ENCODE assay signal across 17 mouse cellular contexts in genomic region chr5:91368061-91368565, GRCm38 (mm10). TPM values are rescaled to one million over a fixed set of nuclear protein-coding genes. Genes with fewer than 3 reads are reported as not detected.
DNase-seq lines count a peak whose midpoint lies in the region; ATAC-seq and TF ChIP-seq lines count a peak whose summit lies in the region.
"Had no signal": no experiment of that assay in that cellular context is flagged by ENCODE, and none has a peak within 500 bp of the region (broad histone marks: within the 10 kb centered on the region; RNA-seq: fewer than 3 reads in every experiment).

No protein-coding gene starts in this region.

- no peaks in the 10 kb centered on the region for H3K27me3 ChIP-seq in midbrain, embryonic 14.5 days (ENCODE audit: control insufficient read depth, insufficient read depth, low read length)
- H3K27me3 ChIP-seq in midbrain, postnatal 0 days (ENCODE audit: insufficient read depth, low read length): no peaks in the 10 kb centered on the region
- H3K27me3 ChIP-seq: limb, embryonic 12.5 days; liver, embryonic 15.5 days had no signal

- H3K9ac ChIP-seq in midbrain, embryonic 14.5 days (replicated peaks; ENCODE audit: low read length): no peak overlapping the region
- no peak overlapping the region for H3K9ac ChIP-seq in midbrain, postnatal 0 days (replicated peaks; ENCODE audit: low read length, poor library complexity, severe bottlenecking)
- H3K9ac ChIP-seq: limb, embryonic 12.5 days; liver, embryonic 15.5 days had no signal

- peak; percentile 26 for DNase-seq in gastrocnemius, adult 2 months
- no peak for DNase-seq in gastrocnemius, postnatal 36 days
- peak; percentile 11 for DNase-seq in midbrain, embryonic 14.5 days
- no peak for DNase-seq in midbrain, postnatal 0 days (ENCODE audit: low spot score)
- peak; percentile 32 to 52 for DNase-seq in layer of hippocampus, adult 18-20 months (ENCODE audit: low spot score in 2 of 2)
- DNase-seq in layer of hippocampus, postnatal 14 days (ENCODE audit: low spot score in 2 of 2): peak; percentile 43 to 79
- DNase-seq in spleen, postnatal 4 days (ENCODE audit: low spot score in 2 of 2): no peak
- DNase-seq: adrenal gland, adult 8-10 months; heart, postnatal 14 days; kidney, adult 8-10 months; kidney, postnatal 4 days; thymus, adult 18-20 months had no signal

- 93% methylated on average over 13 of the region's 13 CpGs for WGBS in midbrain, embryonic 14.5 days
- 88% methylated on average over 13 of the region's 13 CpGs for WGBS in midbrain, postnatal 0 days

- no peak overlapping the region for H3K27ac ChIP-seq in gastrocnemius, adult 2 months
- no peak overlapping the region for H3K27ac ChIP-seq in midbrain, embryonic 14.5 days (replicated peaks; ENCODE audit: low read depth, low read length)
- no peak overlapping the region for H3K27ac ChIP-seq in midbrain, postnatal 0 days (ENCODE audit: low read depth, low read length)
- H3K27ac ChIP-seq: heart, embryonic 10.5 days; limb, embryonic 12.5 days; liver, embryonic 15.5 days had no signal

- no peak for ATAC-seq in midbrain, embryonic 14.5 days (ENCODE audit: low FRiP score, low TSS enrichment)
- ATAC-seq in midbrain, postnatal 0 days (ENCODE audit: low FRiP score): no peak
- ATAC-seq: CD4-positive, CD25-positive, alpha-beta regulatory T cell, adult 4 months had no signal

- H3K4me3 ChIP-seq in gastrocnemius, adult 2 months: peak overlapping the region; percentile 9; the same call in 1 of the 2 replicates
- no peak overlapping the region for H3K4me3 ChIP-seq in midbrain, embryonic 14.5 days (replicated peaks; ENCODE audit: low read depth, low read length)
- no peak overlapping the region for H3K4me3 ChIP-seq in midbrain, postnatal 0 days (ENCODE audit: low read depth, low read length)
- H3K4me3 ChIP-seq: heart, embryonic 10.5 days; limb, embryonic 12.5 days; liver, embryonic 15.5 days had no signal

- no peak overlapping the region for H3K4me2 ChIP-seq in midbrain, embryonic 14.5 days (ENCODE audit: low read length)
- no peak overlapping the region for H3K4me2 ChIP-seq in midbrain, postnatal 0 days (ENCODE audit: low read depth, low read length, poor library complexity, severe bottlenecking)
- H3K4me2 ChIP-seq: limb, embryonic 12.5 days; liver, embryonic 15.5 days had no signal

- intact Hi-C loops in gastrocnemius, adult 2 months (cut with DNase I): no loop called here
- intact Hi-C loops in gastrocnemius, postnatal 36 days (cut with DNase I): no loop called here

- H3K36me3 ChIP-seq in midbrain, embryonic 14.5 days (ENCODE audit: control insufficient read depth, insufficient read depth, low read length): no peaks in the 10 kb centered on the region
- H3K36me3 ChIP-seq in midbrain, postnatal 0 days (ENCODE audit: insufficient read depth, low read length): no peaks in the 10 kb centered on the region
- H3K36me3 ChIP-seq: heart, embryonic 10.5 days; limb, embryonic 12.5 days; liver, embryonic 15.5 days had no signal

- H3K9me3 ChIP-seq in midbrain, embryonic 14.5 days (ENCODE audit: control insufficient read depth, low read length): no peaks in the 10 kb centered on the region
- H3K9me3 ChIP-seq in midbrain, postnatal 0 days (ENCODE audit: low read length): no peaks in the 10 kb centered on the region
- H3K9me3 ChIP-seq: heart, embryonic 10.5 days; limb, embryonic 12.5 days; liver, embryonic 15.5 days had no signal

- no peaks in the 10 kb centered on the region for H3K4me1 ChIP-seq in midbrain, embryonic 14.5 days (ENCODE audit: control insufficient read depth, insufficient read depth, low read length)
- 0 out of 2 replicates have a peak, but pooled peaks cover 4% of the 10 kb centered on the region for H3K4me1 ChIP-seq in midbrain, postnatal 0 days (ENCODE audit: insufficient read depth, low read length)
- H3K4me1 ChIP-seq: heart, embryonic 10.5 days; liver, embryonic 15.5 days had no signal

- TF ChIP-seq CTCF in gastrocnemius, adult 2 months (IDR thresholded peaks at IDR 0.05): no peak
- no peak for TF ChIP-seq CTCF in midbrain, postnatal 0 days (IDR thresholded peaks at IDR 0.05)

RNA-seq across cellular contexts. Expression of gene Btc, which starts 34.7 kb away (rescaled TPM):
- under 1 TPM; 0.15 to 0.67 TPM for total RNA-seq in gastrocnemius, adult 2 months (2021)
- under 1 TPM; 0.17 to 0.74 TPM for total RNA-seq in gastrocnemius, postnatal 36 days (2021)
- polyA plus RNA-seq in midbrain, embryonic 14.5 days (2014; fragmentation: Nextera tagmentation; extraction: Ambion mirVana): 0.21 and 0.40 TPM in 2 replicates
- total RNA-seq in midbrain, postnatal 0 days (2014; rRNA removed): 0.47 and 0.49 TPM in 2 replicates
- polyA plus RNA-seq in midbrain, postnatal 0 days (2015; fragmentation: Nextera tagmentation; extraction: Ambion mirVana): 0.09 and 0.16 TPM in 2 replicates
- total RNA-seq in layer of hippocampus, adult 18-20 months (2021): 1 to 10 TPM in 1 of 2 experiments, under 1 TPM in 1; 0.76 to 1.2 TPM
- total RNA-seq in layer of hippocampus, postnatal 14 days (2021): under 1 TPM; 0.37 to 0.62 TPM
- total RNA-seq: neutrophil, adult 5-6 weeks had no signal

Comparison
In these comparisons a context has a peak if more than half of its experiments do, and no peak if none do; other contexts are left out.
1. DNase-seq: peak in gastrocnemius, adult 2 months (single experiment), midbrain, embryonic 14.5 days (single experiment), layer of hippocampus, adult 18-20 months (2 of 2) and layer of hippocampus, postnatal 14 days (2 of 2); none in gastrocnemius, postnatal 36 days (0 of 2), midbrain, postnatal 0 days (single experiment) and spleen, postnatal 4 days (0 of 2).